ENCODE assay signal across 16 mouse cellular contexts in the genomic region with DNA sequence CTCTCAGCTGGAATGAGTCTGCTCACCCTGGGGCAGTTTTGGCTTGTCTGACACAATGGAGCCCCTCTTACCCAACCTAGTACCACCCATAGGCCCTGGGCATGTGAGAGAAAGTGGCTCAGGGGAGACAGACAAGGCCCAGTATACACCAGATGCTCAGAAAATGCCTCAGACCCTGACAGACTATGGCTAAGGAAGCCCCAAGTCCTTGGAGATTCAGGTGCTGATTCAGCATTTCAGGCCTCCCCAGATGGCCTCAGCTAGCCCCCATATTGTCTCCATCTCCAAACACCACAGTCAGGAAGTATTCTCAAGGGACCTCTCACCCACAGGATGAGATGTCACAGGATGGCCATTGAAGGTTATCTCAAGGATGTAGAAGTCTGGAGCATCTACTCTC. TPM values are rescaled to one million over a fixed set of nuclear protein-coding genes. Genes with fewer than 3 reads are reported as not detected.
DNase-seq lines count a peak whose midpoint lies in the region; ATAC-seq and TF ChIP-seq lines count a peak whose summit lies in the region.
"Had no signal": no experiment of that assay in that cellular context is flagged by ENCODE, and none has a peak within 500 bp of the region (broad histone marks: within the 10 kb centered on the region; RNA-seq: fewer than 3 reads in every experiment).

No protein-coding gene starts in this region.

- intact Hi-C loops in left cerebral cortex, adult 2 months (cut with DNase I), result no loop called here

- H3K36me3 ChIP-seq in hindbrain, embryonic 15.5 days, result no peaks in the 10 kb centered on the region
- H3K36me3 ChIP-seq in neural tube, embryonic 13.5 days, result no peaks in the 10 kb centered on the region
- H3K36me3 ChIP-seq: limb, embryonic 15.5 days had no signal

- peak overlapping the region; percentile 60 for H3K27ac ChIP-seq in left cerebral cortex, adult 2 months
- peak overlapping the region; percentile 4; the same call in 1 of the 2 replicates for H3K27ac ChIP-seq in hindbrain, embryonic 15.5 days (replicated peaks)
- H3K27ac ChIP-seq in neural tube, embryonic 13.5 days (replicated peaks), result peak overlapping the region; percentile 57
- H3K27ac ChIP-seq: limb, embryonic 15.5 days had no signal

- no peak overlapping the region for H3K4me3 ChIP-seq in left cerebral cortex, adult 2 months
- H3K4me3 ChIP-seq in hindbrain, embryonic 15.5 days, result no peak overlapping the region
- H3K4me3 ChIP-seq in neural tube, embryonic 13.5 days, result no peak overlapping the region
- H3K4me3 ChIP-seq: limb, embryonic 15.5 days had no signal

- no peak overlapping the region for H3K4me2 ChIP-seq in hindbrain, embryonic 15.5 days
- no peak overlapping the region for H3K4me2 ChIP-seq in neural tube, embryonic 13.5 days
- H3K4me2 ChIP-seq: limb, embryonic 15.5 days had no signal

- no peak for TF ChIP-seq CTCF in left cerebral cortex, adult 2 months (IDR thresholded peaks at IDR 0.05)

- H3K4me1 ChIP-seq in hindbrain, embryonic 15.5 days (replicated peaks), result peaks cover 80% of the 10 kb centered on the region
- peaks cover 70% of the 10 kb centered on the region for H3K4me1 ChIP-seq in neural tube, embryonic 13.5 days (replicated peaks)
- H3K4me1 ChIP-seq: limb, embryonic 15.5 days had no signal

- no peaks in the 10 kb centered on the region for H3K27me3 ChIP-seq in hindbrain, embryonic 15.5 days
- no peaks in the 10 kb centered on the region for H3K27me3 ChIP-seq in neural tube, embryonic 13.5 days

- no peak overlapping the region for H3K9ac ChIP-seq in hindbrain, embryonic 15.5 days
- H3K9ac ChIP-seq in neural tube, embryonic 13.5 days, result no peak overlapping the region
- H3K9ac ChIP-seq: limb, embryonic 15.5 days; liver, postnatal 0 days had no signal

- peak; percentile 31; the same call in 1 of the 2 replicates for ATAC-seq in hindbrain, embryonic 15.5 days (ENCODE audit: low FRiP score, low read depth)
- ATAC-seq in neural tube, embryonic 13.5 days (ENCODE audit: low read depth), result no peak
- ATAC-seq in activated CD4-positive, CD25-positive, alpha-beta regulatory T cell, adult 4 months, result no peak
- ATAC-seq: CD4-positive, CD25-positive, alpha-beta regulatory T cell, adult 4 months; liver, postnatal 0 days had no signal

- no peaks in the 10 kb centered on the region for H3K9me3 ChIP-seq in hindbrain, embryonic 15.5 days
- no peaks in the 10 kb centered on the region for H3K9me3 ChIP-seq in neural tube, embryonic 13.5 days
- H3K9me3 ChIP-seq: limb, embryonic 15.5 days had no signal

- DNase-seq in cerebellum, adult 9-10 months, result peak; percentile 22
- DNase-seq in cerebellum, postnatal 4 days (ENCODE audit: low spot score in 2 of 2), result no peak
- no peak for DNase-seq in left cerebral cortex, adult 2 months (ENCODE audit: extremely low spot score in 1 of 2, low spot score in 2 of 2)
- DNase-seq in left cerebral cortex, adult 18-20 months (ENCODE audit: low spot score in 2 of 2), result no peak
- DNase-seq in spleen, postnatal 36 days (ENCODE audit: low spot score in 2 of 2), result no peak
- DNase-seq: adrenal gland, postnatal 25 days; kidney, adult 8-10 months; kidney, postnatal 25 days; liver, postnatal 0 days; lung, postnatal 36 days; thymus, postnatal 4 days had no signal

RNA-seq across cellular contexts. Expression of a gene that starts 12.5 kb away (rescaled TPM):
- total RNA-seq in left cerebral cortex, adult 2 months (2021), result 100 to 1,000 TPM; 275 to 280 TPM
- total RNA-seq in left cerebral cortex, adult 18-20 months (2021), result 100 to 1,000 TPM; 264 to 274 TPM
- 45.8 and 50.4 TPM in 2 replicates for polyA plus RNA-seq in hindbrain, embryonic 15.5 days (2015; fragmentation: Nextera tagmentation; extraction: Ambion mirVana)
- polyA plus RNA-seq in neural tube, embryonic 13.5 days (2015; fragmentation: Nextera tagmentation; extraction: Ambion mirVana), result 43.9 TPM in 2 replicates
- polyA plus RNA-seq in activated CD4-positive, CD25-positive, alpha-beta regulatory T cell, adult 4 months (2017; shearing (Covaris generic)), result not detected
- polyA plus RNA-seq: CD4-positive, CD25-positive, alpha-beta regulatory T cell, adult 4 months; liver, postnatal 0 days had no signal

RNA-seq across cellular contexts. Expression of a gene that starts 34.2 kb away (rescaled TPM):
- 1,000 to 10,000 TPM; 1,380 to 1,388 TPM for total RNA-seq in left cerebral cortex, adult 2 months (2021)
- total RNA-seq in left cerebral cortex, adult 18-20 months (2021), result 1,000 to 10,000 TPM; 1,361 to 1,429 TPM
- 13.5 and 14.5 TPM in 2 replicates for polyA plus RNA-seq in hindbrain, embryonic 15.5 days (2015; fragmentation: Nextera tagmentation; extraction: Ambion mirVana)
- 7.7 and 8.9 TPM in 2 replicates for polyA plus RNA-seq in neural tube, embryonic 13.5 days (2015; fragmentation: Nextera tagmentation; extraction: Ambion mirVana)
- polyA plus RNA-seq in activated CD4-positive, CD25-positive, alpha-beta regulatory T cell, adult 4 months (2017; shearing (Covaris generic)), result not detected
- polyA plus RNA-seq: CD4-positive, CD25-positive, alpha-beta regulatory T cell, adult 4 months; limb, embryonic 15.5 days; liver, postnatal 0 days had no signal

Comparison
In these comparisons a context has a peak if more than half of its experiments do, and no peak if none do; other contexts are left out.
1. H3K27ac ChIP-seq: peak in every context shown above with its lines; median percentile 60 in left cerebral cortex, adult 2 months; 57 in neural tube, embryonic 13.5 days; 4 in hindbrain, embryonic 15.5 days.
2. RNA of a gene that starts 12.5 kb away (polyA plus RNA-seq): 45.8 to 50.4 TPM in hindbrain, embryonic 15.5 days and 43.9 TPM in neural tube, embryonic 13.5 days; not detected in activated CD4-positive, CD25-positive, alpha-beta regulatory T cell, adult 4 months; every median in the first group is over 10 times any median in the second.